Mouse (Mus musculus) spleen, postnatal 4 days (tissue): ENCODE results near the gene Wnt11.

ENCODE experiments used
- DNase-seq, 2 experiments: peaks; one replicate each; pipeline ENCODE4 v3.0.0; 2022; ENCODE audit warnings: low spot score in 2 of 2

Gene Wnt11

GRCm38 (mm10) chr7:98834711-98835321, at the start of gene Wnt11:
TSS of gene Wnt11 (plus strand) at chr7:98835112.
- no peak for DNase-seq

GRCm38 (mm10) chr7:98786792-98787612, 47.9 kb upstream of the Wnt11 start:
- no peak for DNase-seq

DNA sequence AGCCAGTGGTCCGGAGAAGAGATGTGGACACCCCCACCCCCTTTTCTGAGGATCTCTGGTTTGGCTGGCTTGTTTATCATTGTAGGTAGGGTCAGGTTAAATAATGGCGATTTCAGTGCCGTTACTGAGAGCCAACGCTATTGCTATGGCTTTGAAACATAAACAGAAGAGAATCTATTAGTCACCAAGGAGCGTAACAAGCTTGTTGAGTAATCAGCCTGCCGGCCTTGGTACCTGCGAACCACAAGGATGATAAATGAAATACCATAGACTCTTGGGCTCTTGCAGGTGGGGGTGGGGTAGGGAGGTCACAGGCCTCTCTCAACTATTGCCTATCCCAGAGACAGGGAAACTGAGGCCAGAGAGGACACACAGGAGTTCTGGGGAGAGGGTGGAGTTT, 46.2 kb upstream of the Wnt11 start:
- DNase-seq, result no peak

GRCm38 (mm10) chr7:98789121-98789520, 45.8 kb upstream of the Wnt11 start:
- DNase-seq, result no peak

GRCm38 (mm10) chr7:98791864-98792263, 43.0 kb upstream of the Wnt11 start:
- no peak for DNase-seq

DNA sequence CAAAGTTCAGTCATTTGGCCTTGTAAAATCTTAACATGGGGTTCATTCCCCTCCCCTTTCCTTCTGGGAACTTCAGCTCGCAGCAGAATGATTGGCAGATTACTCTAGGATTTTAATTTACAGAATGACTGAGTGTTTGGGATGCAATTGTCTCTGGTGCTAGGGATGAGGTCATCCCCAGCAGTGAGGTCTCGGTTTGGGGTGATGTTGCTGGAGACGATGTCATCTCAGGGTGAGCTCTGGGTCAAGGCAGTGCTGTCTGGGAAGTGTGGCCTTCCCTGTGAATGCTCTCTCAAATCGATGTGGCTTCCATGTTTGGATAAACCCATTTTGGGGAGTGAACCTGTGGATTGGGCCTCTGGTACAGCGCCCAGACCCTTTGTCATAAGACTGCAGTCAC, 41.1 kb upstream of the Wnt11 start:
- DNase-seq, result no peak

DNA sequence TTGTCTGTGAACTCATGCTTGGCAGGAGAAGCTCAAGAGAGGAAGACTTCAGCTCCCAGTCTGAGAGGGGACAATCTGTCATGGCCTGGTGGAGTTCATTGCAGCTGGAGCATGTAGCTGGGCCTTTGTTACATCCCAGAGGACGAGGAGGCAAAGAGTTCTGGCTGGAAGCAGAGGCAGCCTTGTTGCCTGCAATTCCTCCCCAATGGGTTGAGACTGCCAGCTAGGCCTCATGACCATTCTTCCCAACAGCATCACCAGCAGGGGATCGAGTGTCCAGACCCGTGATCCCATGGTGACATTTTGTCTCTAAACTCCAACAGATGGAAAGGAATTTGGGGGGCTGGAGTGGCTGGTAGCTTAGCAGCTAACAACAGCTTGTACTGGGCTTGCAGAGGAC, 40.5 kb upstream of the Wnt11 start:
- DNase-seq, result no peak

DNA sequence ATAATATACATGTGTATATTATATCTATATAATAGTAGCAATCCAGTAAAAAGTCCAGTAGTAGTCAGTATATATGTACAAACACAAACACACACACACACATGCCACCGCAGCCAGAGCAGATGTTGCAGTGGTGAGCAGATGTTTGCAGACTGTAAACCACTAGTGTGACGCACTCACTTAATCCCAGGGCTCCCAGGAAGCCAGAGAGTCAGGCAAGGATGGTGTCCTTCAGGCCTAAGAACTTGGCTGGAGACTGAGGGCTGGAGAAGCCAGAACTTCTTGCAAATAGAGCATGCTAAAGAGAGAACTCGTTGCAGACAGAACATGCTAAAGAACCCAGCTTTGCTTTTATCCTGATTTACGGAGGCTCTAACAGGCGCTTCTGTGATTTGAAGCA, 39.3 kb upstream of the Wnt11 start:
- DNase-seq, result no peak

DNA sequence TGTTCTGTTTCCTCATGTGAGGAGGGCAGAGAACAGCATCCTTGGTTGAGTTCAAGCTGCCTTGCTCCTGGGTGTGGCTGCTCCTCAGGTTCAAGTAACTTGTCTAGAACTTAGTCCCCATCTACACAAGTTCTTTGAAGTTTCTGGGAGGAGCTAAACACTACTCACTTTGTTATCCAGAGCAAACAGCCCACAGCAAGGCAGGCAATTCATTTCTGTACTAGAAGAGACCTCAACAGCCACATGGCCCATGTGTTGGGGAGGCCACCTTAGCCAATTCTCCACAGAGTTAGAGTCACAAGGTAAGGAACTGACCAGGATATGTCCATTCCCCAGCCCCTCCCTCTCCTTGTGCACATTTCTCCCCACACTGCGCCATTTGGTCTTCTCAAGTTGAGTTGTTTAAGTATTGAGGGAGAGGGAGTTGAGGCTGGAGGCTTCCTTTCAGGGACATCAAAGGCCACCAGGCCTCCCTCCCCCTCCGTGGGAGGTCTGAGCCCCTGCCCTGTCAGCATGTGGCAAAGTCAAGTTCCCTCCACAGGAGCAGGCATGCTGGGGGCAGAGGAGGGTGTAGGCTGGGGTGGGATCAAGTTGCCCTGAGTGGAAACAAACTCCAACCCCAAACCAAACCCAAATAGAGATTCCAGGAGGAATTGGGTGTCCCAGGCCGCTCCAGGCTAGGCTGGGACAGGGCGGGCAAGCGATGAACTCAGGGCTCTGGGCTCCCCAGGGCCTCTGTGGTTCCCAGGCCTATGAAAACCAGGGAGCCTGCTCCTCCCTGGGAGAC, 37.4 kb upstream of the Wnt11 start:
- no peak for DNase-seq

- DNase-seq, result no peak
Observed at GRCm38 (mm10) chr7:98798134-98798417, 36.8 kb upstream of the Wnt11 start.

DNA sequence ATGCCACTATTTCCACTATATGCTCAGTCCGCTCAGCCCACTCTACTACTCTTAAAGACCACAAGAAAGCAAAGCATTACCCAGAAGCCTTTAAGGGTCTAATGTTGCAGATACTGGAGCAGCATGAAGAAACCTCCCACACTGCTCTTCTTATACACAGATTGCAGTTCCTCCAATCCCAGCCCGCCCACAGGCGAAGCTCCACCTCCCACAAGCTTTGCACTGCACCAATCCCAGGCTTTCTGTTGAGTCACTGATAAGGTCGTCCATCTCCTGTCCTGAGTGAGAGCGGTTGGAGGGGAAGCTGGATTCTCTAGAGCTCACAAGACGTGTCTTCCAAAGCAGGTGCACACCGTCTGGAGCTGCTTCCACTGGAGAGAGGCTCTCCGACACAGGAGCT, 34.5 kb upstream of the Wnt11 start:
- DNase-seq, result no peak

DNA sequence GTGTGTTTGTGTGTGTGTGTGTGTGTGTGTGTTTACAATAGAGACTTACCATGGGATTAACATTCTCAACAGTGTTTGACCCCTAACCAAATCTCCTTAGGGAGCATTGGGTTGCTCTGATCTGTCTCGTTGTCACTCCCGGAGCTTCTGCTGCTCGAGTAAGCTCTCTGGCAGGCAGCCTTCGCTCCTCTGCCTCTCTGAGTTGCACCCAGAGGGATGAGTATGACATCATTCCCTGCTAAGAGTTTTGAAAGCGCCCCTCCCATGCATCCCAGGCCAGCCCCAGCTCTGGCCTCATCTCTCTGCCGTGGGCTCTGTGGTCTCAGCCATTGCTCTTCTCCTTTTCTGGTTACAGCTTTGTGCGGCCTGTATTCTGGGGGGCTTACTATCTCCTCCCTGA, 33.8 kb upstream of the Wnt11 start:
- DNase-seq, result no peak

- no peak for DNase-seq
Observed at GRCm38 (mm10) chr7:98803181-98803580, 31.7 kb upstream of the Wnt11 start.

DNA sequence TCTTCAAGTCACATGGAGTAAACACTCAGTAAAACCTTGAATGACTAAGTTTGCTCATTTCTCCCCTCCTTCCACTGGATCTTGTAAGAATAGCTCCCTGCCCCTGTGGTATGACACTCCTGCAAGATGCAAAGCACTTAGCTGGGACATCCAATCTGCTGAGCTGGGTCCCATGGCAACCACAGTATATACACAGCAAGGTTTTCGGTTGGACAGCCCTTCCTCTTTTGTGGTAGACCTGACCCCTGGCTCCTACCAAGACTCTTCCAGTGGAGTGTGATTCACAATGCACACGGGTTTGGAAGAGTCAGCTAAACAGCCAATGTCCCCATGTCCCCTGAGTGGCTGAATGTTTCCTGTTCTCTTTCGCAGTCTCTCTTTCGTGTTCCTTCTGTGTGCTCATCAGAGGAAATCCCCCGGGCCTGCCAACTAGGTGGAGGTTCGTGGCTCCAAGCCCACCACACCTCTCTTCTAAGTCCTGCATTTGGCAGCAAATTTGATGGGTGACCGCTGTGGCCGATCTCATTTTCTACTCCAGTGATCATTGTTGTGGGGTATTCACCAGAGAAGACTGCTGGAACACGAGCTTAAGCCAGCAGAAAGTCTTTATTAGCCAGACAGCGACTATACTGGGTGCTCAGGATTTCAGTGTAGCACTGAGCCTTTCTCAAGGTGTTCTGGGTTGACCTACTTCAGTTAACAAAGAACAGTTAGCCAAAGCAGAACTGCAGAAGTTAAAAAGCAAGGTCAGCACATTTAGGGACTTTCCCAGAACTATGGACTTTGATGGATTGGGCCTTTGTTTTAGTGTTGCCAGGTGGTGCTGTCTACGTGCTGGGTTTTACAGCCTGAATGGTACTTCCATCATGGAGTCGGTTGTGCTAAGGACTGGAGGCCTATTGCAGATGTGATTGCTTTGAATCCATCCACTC, 29.8 kb upstream of the Wnt11 start:
- DNase-seq, result no peak

GRCm38 (mm10) chr7:98806961-98807360, 28.0 kb upstream of the Wnt11 start:
- DNase-seq, result no peak

- no peak for DNase-seq
Observed at GRCm38 (mm10) chr7:98809372-98809771, 25.5 kb upstream of the Wnt11 start.

- no peak for DNase-seq
Observed at GRCm38 (mm10) chr7:98810619-98811018, 24.3 kb upstream of the Wnt11 start.

GRCm38 (mm10) chr7:98820501-98820900, 14.4 kb upstream of the Wnt11 start:
- DNase-seq, result no peak

- no peak for DNase-seq
Observed at GRCm38 (mm10) chr7:98822881-98823280, 12.0 kb upstream of the Wnt11 start.

- no peak for DNase-seq
Observed at GRCm38 (mm10) chr7:98823896-98824822, 10.8 kb upstream of the Wnt11 start.

DNA sequence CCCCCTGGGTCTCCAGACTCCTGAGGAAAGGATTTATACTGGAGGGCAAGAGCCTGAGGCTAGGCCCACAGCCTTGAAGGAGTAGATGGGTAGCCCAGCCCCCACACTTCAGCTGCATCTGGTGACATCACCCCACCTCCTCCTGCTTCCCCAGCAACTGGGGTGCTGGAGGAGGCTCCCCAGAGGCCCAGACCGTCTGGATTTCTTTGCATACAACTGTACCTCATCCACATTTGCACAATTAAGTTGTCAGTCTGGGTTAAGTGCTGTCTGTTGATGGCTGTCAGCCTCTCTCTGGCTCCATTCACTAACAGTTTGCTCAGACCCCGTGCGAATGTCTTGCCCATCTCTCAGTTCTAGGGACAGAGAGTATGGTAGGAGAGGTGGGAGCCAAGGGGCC, 6.9 kb upstream of the Wnt11 start:
- no peak for DNase-seq
